Mouse (Mus musculus) ES-Bruce4 (cell line): ENCODE data around the gene Hist1h3g.

ENCODE experiments used
- CTCF ChIP-seq: IDR thresholded peaks from one replicate; pipeline ENCODE4 v1.8.1; 2011; ENCODE audit warnings: low read depth, low read length
- POLR2A ChIP-seq: IDR thresholded peaks from one replicate; pipeline ENCODE4 v1.8.1; 2011; ENCODE audit warnings: low read length; ENCODE audit not compliant: insufficient read depth

- TF ChIP-seq POLR2A, result no peak
- no peak for TF ChIP-seq CTCF
These were observed 13.5 kb upstream of the Hist1h3g start for GRCm38 (mm10) chr13:23521703-23522102.
